Mouse (Mus musculus) right cerebral cortex, postnatal 36 days (tissue): ENCODE measurements around the gene Ano6.

Source experiments
- DNase-seq, 2 experiments: peaks; one replicate each; pipeline ENCODE4 v3.0.0; 2022; ENCODE audit warnings: low spot score in 2 of 2, mixed read lengths in 1 of 2

The Ano6 gene

DNA sequence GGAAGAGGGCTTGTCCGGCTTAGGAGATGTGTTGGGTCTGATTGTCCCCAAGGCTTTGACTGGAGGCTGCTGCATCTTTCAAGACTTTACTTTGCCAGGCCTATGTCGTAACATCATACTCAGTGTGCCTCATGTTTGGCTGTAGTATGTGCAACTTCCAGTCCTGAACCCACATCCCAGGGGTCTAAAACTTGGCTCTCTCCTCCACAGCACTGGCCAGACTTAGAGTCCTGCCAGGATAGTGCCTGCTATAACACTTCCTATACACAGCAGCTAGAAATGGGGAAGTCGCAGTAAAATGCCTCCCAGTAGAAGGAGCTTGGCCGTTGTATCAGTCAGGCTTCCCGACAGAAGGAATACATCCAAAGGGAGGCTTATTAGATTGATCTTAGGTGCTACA, 21.9 kb upstream of the Ano6 start:
- DNase-seq = no peak

GRCm38 (mm10) chr15:95769576-95769975, 21.1 kb upstream of the Ano6 start:
- DNase-seq = no peak

DNA sequence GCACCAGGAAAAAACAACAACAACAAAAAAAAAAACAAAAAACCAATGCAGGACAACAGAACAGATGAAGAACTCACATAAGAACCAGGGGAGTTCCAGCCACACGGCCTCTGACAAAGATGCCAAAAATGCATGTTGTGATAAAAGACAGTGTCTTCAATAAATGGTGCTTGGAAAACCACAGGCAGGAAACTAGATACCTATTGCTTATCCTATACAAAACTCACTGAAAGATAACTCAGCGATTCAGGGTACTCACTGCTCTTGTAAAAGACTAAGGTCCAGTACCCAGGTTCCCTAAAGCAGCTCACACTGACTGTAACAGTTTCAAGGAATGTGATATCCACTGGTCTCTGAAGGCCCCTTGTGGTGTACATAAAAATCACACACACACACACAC, 20.3 kb upstream of the Ano6 start:
- no peak for DNase-seq

GRCm38 (mm10) chr15:95772374-95772773, 18.3 kb upstream of the Ano6 start:
- DNase-seq = no peak

GRCm38 (mm10) chr15:95772861-95773836, 17.5 kb upstream of the Ano6 start:
- DNase-seq = peak in 1 of 2 experiments; percentile 37

GRCm38 (mm10) chr15:95774197-95774596, 16.4 kb upstream of the Ano6 start:
- DNase-seq = no peak

- DNase-seq = no peak
Measured at GRCm38 (mm10) chr15:95774674-95775414, 15.8 kb upstream of the Ano6 start.

DNA sequence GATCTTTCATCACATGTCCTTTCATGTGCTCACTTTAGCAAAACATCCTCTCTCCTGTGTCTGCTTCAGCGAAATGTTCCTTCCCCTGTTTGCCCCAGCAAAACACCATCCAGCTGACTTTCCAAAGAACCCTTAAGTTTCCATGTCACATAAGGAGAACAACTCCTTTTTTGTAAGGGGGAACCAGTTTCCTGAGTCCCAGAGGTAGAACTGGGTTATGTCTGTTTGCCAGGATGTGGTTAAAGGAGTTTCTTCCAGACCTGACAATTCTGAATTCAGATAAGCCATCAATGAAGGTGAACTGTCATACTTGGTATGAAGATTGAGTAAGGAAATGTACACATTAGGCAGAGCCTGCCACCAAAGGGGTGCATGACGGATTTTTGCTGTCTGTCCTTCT, 12.9 kb upstream of the Ano6 start:
- no peak for DNase-seq

DNA sequence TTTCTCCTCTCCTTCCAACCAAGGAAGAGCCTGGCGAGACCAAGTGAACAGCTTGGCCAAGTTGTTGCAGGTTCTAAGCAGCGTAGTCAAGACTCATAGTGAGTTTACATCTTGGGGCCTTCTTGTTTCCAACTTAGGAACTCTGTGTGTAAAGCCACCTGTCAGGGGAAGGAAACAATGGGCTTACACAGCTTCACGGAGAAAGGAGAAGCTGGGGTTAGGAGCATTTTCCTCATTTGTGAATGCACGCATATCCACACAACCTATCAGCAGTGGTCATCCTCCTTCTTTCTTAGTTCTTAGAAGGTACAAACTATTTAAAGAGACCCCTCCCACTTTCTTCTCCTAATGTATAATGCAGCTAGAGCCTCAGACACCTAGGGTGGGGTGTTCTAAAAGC, 11.9 kb upstream of the Ano6 start:
- no peak for DNase-seq

- no peak for DNase-seq
Measured at GRCm38 (mm10) chr15:95786624-95787023, 4.0 kb upstream of the Ano6 start.

- no peak for DNase-seq
Measured at GRCm38 (mm10) chr15:95787578-95787977, 3.1 kb upstream of the Ano6 start.

DNA sequence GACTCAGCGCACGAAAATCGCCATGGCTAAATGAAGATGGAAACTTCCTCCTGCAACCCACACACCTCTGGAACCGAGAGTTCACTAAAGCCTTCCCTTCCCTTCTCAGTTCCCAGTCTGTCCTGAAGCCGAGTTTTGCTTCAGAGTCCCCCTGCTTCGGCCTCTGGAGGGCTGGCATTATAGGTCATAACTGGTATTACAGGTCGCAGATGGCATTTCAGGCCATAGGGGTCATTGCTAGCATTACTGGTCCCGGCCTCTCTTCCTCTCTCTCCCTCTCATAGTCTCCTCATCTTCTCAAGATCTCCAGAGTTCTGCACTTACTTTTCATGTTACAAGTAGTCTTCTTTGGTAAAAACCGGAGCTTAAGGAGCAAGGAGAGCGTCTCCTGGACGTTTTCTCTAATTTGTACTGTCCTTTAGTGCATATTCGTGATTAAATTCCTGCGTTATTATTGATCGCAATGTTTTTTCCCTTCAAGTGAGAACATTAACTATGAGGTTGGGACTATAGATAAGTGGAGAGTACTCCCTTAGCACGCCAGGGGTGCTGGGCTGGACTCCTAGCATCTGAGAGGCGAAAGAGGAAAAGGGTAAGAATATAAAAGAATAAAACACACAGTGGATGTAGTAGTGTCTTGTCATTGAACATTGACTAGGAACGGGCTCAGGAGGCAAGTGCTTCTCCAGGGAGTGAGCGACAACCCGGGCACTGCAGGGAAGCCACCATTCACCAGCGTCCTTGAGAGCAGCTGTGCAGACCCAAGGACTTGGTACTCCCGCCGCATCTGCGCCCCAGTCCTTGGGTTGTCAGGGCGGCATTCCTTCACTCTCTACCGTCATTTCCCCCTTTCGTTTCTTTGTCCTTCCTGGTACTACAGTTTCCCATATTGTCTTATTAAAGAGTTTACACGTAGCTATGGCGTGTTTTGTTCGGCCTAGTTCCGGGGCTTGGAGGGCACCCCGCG, 798 bp upstream of the Ano6 start:
- DNase-seq = peak in 1 of 2 experiments; percentile 29

DNA sequence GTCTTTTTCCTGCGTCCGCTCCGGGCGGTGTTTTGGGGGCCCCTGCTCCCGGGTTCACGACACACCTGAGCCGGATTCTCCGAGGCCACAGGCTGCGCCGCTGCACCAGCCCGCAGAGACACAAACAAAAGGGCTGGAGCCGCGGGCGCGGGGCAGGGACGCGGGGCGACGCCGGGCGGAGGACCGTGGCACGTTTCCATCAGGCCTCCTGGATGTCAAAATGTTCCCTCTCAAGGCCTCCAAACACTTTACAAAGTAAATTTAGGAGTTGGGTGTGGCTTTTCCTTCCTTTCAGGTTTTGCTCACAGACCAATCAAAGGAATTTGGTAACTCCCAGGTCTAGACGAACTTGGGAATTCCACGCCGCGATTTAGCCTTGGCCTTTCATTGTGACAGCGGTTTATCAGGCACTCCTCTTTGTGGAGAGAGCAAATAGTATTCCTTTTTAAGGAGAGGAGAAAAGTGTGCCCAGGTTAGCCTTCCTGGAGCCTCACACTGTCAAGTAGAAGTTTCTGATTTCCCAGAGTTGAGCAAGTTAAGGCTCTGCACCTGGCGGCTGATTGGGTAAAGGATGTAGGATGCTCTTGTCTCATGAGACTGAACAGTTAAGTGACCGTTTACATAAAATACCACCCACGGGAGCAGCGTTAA, 623 bp downstream of the Ano6 start:
- DNase-seq = no peak

DNA sequence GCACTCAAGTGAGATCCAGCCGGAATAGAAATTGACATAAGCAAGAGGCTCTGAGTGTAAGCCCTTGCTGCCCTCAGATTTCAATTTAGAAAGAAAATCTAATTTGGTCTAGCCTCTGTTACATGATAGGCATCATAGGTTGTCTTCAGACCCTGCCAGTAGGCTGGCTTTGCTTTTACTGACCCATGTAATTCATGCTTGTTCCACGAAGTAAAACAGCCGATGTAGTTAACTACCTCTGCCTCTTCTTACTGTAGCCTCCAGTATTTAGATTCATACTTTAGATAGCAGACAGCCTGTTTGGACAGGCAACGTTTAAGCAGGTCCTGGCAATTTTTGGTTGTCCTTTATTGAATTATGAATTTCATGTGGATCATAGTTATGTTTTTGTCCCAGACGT, 1.2 kb downstream of the Ano6 start:
- no peak for DNase-seq

DNA sequence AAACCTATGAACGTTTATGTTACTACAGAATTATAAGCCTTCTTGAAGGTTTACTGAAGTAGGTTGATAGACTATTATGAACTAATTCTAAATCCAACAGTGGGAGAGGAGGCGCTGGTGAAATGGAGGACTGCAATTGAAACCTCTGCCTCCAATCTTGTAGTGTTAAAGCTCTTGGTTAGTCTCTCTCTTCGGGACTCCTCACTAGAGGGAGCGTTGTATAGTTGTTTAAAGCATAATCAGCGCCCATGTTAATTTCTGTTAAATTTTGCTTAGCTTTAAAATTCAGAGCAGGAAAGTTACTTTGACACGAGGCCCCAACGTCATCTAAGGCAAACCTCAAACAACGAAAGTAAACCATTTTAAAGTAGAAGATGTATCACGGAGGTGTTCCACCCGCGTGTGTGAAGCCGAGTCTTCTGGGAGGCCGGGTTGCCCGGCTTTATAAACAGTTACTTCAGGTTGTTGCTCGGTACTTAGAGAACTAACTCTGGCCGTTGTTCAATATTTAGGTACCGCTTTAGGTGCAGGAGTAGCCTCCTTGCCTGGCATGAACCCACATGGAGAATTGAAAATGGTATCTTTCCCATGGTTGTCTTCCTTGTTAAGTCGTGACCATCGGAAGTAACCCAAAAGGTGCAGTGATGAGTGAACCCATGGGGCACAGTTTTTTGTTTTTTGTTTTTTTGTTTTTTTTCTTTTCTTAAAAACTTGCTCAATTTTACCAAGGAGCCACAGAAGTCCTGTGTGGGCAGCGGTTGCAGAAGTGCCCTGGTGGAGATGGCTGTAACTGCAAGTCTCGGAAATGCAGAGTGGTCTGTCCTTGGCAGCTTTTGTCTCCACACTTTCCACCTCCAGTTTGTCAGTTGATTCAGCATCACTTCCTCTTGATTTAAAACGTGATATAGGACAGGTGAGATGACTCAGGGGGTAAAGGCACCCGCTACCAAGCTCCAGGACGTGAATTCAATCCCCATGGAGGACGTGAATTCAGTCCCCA, 1.9 kb downstream of the Ano6 start:
- no peak for DNase-seq

GRCm38 (mm10) chr15:95793748-95794491, 3.3 kb downstream of the Ano6 start:
- no peak for DNase-seq

GRCm38 (mm10) chr15:95794611-95795565, 4.2 kb downstream of the Ano6 start:
- no peak for DNase-seq

DNA sequence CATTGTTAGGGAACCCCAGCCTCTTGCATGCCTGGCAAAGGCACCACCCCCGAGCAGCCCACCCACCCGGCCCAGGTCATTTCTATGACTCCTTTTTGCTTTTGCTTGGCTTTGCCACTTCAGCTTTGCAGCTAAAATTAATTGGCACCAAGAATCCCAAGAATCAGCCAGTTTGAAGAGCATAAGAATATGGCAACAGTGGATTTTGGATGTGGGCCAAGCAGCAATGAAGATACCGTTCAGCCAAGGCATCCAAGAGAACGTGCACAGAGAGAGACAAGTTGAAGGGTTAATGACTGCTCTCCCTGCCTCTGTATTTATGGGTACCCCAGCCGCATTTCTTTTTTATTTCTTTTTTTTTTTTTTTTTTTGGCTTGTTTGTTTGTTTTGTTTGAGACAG, 5.4 kb downstream of the Ano6 start:
- no peak for DNase-seq
